Mouse (Mus musculus): ENCODE results near the gene Ear10. TPM values are rescaled to one million over a fixed set of nuclear protein-coding genes. Genes with fewer than 3 reads are reported as not detected.
"Not testable (repeated sequence)": the region's sequence is repeated elsewhere in the genome, so short reads cannot be mapped to it uniquely, and the experiment has no call there.

The Ear10 gene
- polyA plus RNA-seq, 1 experiment from 2014 or later: not detected

DNA sequence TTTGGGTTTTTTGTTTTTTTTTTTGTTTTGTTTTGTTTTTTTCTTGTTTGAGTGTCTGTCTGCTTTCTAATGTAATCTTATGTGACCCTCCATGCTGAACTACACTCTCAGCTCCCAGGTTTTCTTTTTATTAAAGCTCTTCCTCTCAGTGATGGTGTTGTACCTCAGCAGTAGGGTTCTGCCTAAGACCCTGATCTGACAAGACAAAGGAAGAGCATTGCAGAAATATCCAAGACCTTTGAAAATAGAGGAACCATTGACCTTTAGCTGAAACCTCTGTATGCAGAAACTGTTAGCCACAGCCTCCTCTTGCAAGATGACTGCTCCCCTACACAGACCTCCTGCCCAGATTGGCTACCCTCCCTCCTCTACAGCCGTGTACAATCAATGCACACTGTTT lies 37.1 kb downstream of the Ear10 start:
- not testable (repeated sequence) for H3K4me1 ChIP-seq (replicated peaks); H3K27me3 ChIP-seq; H3K9me3 ChIP-seq (replicated peaks); H3K9ac ChIP-seq; H3K36me3 ChIP-seq (replicated peaks); H3K27ac ChIP-seq (replicated peaks); H3K4me2 ChIP-seq; H3K4me3 ChIP-seq (replicated peaks); ATAC-seq (ENCODE audit: insufficient read depth)
- 24% methylated on average over 1 of the region's 1 CpGs for WGBS (ENCODE audit: insufficient replicate concordance)

GRCm38 (mm10) chr14:43879966-43880545 lies 43.3 kb downstream of the Ear10 start:
- H3K9me3 ChIP-seq (replicated peaks); H3K4me1 ChIP-seq (replicated peaks); H3K4me2 ChIP-seq; H3K27ac ChIP-seq (replicated peaks); H3K4me3 ChIP-seq (replicated peaks); H3K27me3 ChIP-seq; H3K36me3 ChIP-seq (replicated peaks); H3K9ac ChIP-seq: not testable (repeated sequence)
- ATAC-seq (ENCODE audit: insufficient read depth): peak; percentile 68
- WGBS (ENCODE audit: insufficient replicate concordance): 27% methylated on average over 5 of the region's 5 CpGs

DNA sequence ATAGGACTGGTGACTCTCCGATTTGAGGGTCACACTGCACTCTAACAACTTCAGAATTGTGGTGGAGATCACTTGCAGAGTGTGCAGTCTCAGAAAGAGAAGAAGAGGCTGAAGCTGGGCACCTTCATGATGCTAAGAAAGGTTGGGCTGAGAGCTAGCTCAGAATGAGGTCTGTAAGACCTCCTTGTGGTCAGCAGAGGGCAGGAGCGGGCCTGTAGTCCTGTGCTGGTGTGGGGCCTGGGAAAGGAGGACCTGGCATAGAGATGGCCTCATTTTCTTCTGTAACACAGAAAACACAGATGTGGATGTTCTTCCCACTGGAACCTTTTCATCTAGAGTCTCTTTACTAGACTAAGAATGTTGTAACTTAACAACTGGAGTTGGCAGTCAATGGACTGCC lies 45.6 kb downstream of the Ear10 start:
- not testable (repeated sequence) for H3K4me3 ChIP-seq (replicated peaks); H3K4me2 ChIP-seq; H3K36me3 ChIP-seq (replicated peaks); H3K27ac ChIP-seq (replicated peaks); H3K4me1 ChIP-seq (replicated peaks); H3K27me3 ChIP-seq; H3K9me3 ChIP-seq (replicated peaks); H3K9ac ChIP-seq
- peak; percentile 51; the same call in 1 of the 2 replicates for ATAC-seq (ENCODE audit: insufficient read depth)
- WGBS (ENCODE audit: insufficient replicate concordance): 52% methylated on average over 1 of the region's 2 CpGs

DNA sequence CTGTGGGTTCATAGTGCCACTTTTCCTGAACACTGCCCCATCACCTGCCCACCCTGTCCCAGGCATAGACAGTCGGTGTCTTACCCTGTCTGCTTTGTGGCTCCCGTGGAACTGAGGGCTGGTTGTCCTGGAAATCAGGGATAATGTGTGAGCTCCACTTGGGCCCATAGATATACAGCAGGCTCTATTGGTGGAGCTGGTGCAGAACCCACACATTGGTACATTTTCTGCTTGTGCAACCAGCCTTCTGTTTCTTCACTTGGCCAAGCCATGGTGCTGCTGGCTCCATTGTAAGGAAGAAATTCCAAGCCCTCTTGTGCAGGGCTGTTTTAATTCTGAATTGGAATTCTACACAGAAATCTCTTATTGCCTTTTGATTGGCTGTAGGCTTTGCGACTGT lies 47.9 kb downstream of the Ear10 start, which contains the start of gene Ear1:
Gene Ear1, minus strand, starts transcription at position 101 of the 400 bp plus-strand sequence.
- not testable (repeated sequence) for H3K4me2 ChIP-seq; H3K36me3 ChIP-seq (replicated peaks); H3K27ac ChIP-seq (replicated peaks); H3K4me3 ChIP-seq (replicated peaks); H3K27me3 ChIP-seq; ATAC-seq (ENCODE audit: insufficient read depth); H3K9me3 ChIP-seq (replicated peaks); H3K4me1 ChIP-seq (replicated peaks); H3K9ac ChIP-seq
- 76% methylated on average over 3 of the region's 3 CpGs for WGBS (ENCODE audit: insufficient replicate concordance)

DNA sequence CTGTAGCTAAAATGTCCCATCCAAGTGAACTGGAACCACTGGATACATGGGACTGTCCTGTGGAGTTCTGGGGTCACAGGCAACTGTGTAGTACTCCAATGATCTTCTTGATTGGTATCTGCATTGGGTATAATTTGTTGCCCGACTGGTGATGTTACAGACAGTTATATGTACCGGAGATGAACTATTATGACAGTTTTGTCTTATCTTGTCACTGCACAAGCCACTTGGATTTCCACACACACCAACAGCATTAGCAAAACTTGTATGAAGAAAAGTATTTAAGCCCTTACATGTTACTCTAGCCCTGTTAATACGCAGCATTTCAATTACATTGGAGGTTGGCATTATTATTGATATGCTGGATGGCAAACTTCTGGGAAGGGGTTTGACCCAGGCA lies 48.5 kb downstream of the Ear10 start:
- H3K4me1 ChIP-seq (replicated peaks); H3K27ac ChIP-seq (replicated peaks); H3K9me3 ChIP-seq (replicated peaks); H3K4me3 ChIP-seq (replicated peaks); H3K4me2 ChIP-seq; H3K9ac ChIP-seq; H3K36me3 ChIP-seq (replicated peaks); ATAC-seq (ENCODE audit: insufficient read depth); H3K27me3 ChIP-seq: not testable (repeated sequence)
- 38% methylated on average over 3 of the region's 3 CpGs for WGBS (ENCODE audit: insufficient replicate concordance)

Other genes with a start within 250 kb of the Ear10 start
- not detected in 2 replicates for gene Gm8165, start 246.4 kb downstream of the Ear10 start, polyA plus RNA-seq (2015; fragmentation: Nextera tagmentation; extraction: Ambion mirVana)
- 0.30 and 0.31 TPM in 2 replicates for gene Gm7324, start 225.7 kb downstream of the Ear10 start, polyA plus RNA-seq (2015; fragmentation: Nextera tagmentation; extraction: Ambion mirVana)
- not detected in 2 replicates for gene Gm16506, start 196.1 kb downstream of the Ear10 start, polyA plus RNA-seq (2015; fragmentation: Nextera tagmentation; extraction: Ambion mirVana)
- not detected in 2 replicates for gene Gm6526, start 175.7 kb downstream of the Ear10 start, polyA plus RNA-seq (2015; fragmentation: Nextera tagmentation; extraction: Ambion mirVana)
- gene Gm8180, start 138.8 kb downstream of the Ear10 start, polyA plus RNA-seq (2015; fragmentation: Nextera tagmentation; extraction: Ambion mirVana): not detected in 2 replicates
- 7.1 and 12.1 TPM in 2 replicates for gene Ear1, start 48.0 kb downstream of the Ear10 start, polyA plus RNA-seq (2015; fragmentation: Nextera tagmentation; extraction: Ambion mirVana)
- 5.6 and 6.7 TPM in 2 replicates for gene Gm8113, start 1.8 kb upstream of the Ear10 start, polyA plus RNA-seq (2015; fragmentation: Nextera tagmentation; extraction: Ambion mirVana)
- gene Ang5, start 33.5 kb upstream of the Ear10 start, polyA plus RNA-seq (2015; fragmentation: Nextera tagmentation; extraction: Ambion mirVana): not detected in 2 replicates
- gene Ang6, start 78.7 kb upstream of the Ear10 start, polyA plus RNA-seq (2015; fragmentation: Nextera tagmentation; extraction: Ambion mirVana): not detected in 2 replicates
- gene Ear2, start 179.1 kb upstream of the Ear10 start, polyA plus RNA-seq (2015; fragmentation: Nextera tagmentation; extraction: Ambion mirVana): 14.2 and 20.2 TPM in 2 replicates
- gene Gm3327, start 200.3 kb upstream of the Ear10 start, polyA plus RNA-seq (2015; fragmentation: Nextera tagmentation; extraction: Ambion mirVana): not detected in 2 replicates

Data from liver, embryonic 15.5 days (tissue).